Mouse (Mus musculus) kidney, adult 2 months (tissue): Measurements from ENCODE around the gene Cmtm3.

Source experiments
- CTCF ChIP-seq: fragments of 200-500 bp; conservative IDR thresholded peaks from 2 replicates; pipeline ENCODE4 v1.5.1; 2011; ENCODE audit warnings: low read depth, mild to moderate bottlenecking, control low read depth, low read length, moderate library complexity, mixed read lengths; ENCODE audit not compliant: insufficient read depth, insufficient read length
- POLR2A ChIP-seq: fragments of 200-500 bp; IDR thresholded peaks from one replicate; pipeline ENCODE4 v1.6.1; 2011; ENCODE audit warnings: low read depth, low read length, control low read depth

DNA sequence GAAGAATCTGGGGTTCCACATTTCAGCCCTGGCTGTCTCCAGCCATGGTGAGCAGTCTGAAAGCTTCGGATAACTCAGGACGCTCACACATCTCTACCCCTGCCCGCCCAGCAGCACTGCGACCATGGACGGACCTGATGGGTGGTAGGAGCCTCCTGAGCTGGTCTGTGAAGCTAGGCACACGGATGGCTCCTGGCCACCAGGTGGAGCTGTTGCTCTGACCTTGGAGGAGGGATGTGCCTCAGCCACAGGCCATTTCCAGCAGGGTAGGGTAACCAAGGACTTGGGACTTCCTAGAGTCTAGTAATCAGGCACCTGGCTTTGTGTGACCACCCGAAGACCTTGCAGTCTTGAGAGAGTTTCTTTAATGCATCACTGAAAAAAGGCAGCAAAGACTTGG, 4.7 kb downstream of the Cmtm3 start:
- TF ChIP-seq POLR2A (no peak), CTCF (peak; percentile 99)
